Mouse (Mus musculus) embryonic fibroblast, embryonic 13.5 days (primary cell): ENCODE measurements at regions not wholly inside any gene's neighbourhood (a gene's known extent, or its start where the extent isn't known, plus 50 kb on each side); places are given as distances from the start of the nearest gene placed in this dataset.

Source experiments
- CTCF ChIP-seq: IDR thresholded peaks from 2 replicates; pipeline ENCODE4 v1.5.1; 2011; ENCODE audit warnings: mild to moderate bottlenecking, control low read depth, low read length, moderate library complexity, borderline replicate concordance; ENCODE audit not compliant: insufficient read depth
- POLR2A ChIP-seq: IDR thresholded peaks from 2 replicates; pipeline ENCODE4 v1.6.1; 2011; ENCODE audit warnings: low read depth, mild to moderate bottlenecking, control low read depth, low read length, moderate library complexity

DNA sequence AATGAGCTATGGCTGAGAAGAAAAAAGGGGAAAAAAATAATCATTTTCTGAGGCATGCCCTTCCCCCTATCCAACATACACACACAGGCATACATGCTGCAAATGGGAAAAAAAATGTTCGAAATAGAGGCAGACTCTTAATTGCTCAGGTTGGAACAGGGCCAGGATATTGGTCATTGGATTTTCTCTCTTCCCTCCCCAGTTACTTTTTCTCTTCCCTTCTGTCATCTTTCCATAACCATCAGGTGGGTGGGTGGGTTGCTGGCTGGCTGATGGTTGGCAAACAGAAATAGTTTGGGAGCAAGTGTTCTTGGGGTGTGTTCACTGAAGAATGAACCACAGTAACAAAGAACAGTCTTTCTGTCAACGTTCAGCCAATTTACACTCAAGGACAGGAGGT lies 149.3 kb upstream of the Lcorl start:
- TF ChIP-seq CTCF: no peak
- TF ChIP-seq POLR2A: no peak
